Mouse (Mus musculus) erythroblast, embryonic 14.5 days (primary cell): ENCODE measurements around the gene Knop1.

Experiments used
- GATA1 ChIP-seq: IDR thresholded peaks from 2 replicates; pipeline ENCODE4 v1.6.1; 2012; ENCODE audit warnings: low read length, inconsistent platforms, mixed read lengths
- TAL1 ChIP-seq: IDR thresholded peaks from 3 replicates; pipeline ENCODE4 v1.6.1; 2012; ENCODE audit warnings: low read length, inconsistent platforms, mixed read lengths

GRCm38 (mm10) chr7:118851571-118851970 is 4.5 kb downstream of the Knop1 start:
- TF ChIP-seq GATA1 (no peak), TAL1 (no peak)
